Mouse (Mus musculus): Measurements from ENCODE around the gene Stim1.

DNA sequence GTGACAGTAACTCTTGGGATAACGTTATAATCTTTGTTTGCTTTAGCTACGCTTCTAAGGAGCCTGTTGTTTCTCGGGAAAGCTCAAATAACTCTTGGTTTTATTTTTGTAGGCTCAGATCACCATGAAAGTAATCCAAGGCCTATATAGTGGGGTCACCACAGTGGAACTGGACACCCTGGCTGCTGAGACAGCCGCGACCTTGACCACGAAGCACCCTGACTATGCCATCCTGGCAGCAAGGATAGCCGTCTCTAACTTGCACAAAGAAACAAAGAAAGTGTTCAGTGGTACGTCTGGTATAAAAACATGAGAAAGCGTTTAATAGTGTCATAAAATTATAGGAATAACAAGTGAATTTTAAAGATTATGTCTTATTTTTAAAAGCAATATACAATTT, 178.8 kb downstream of the Stim1 start:
- peak in 1 of 3 experiments; percentile 34 for TF ChIP-seq MYOD1 (IDR thresholded peaks at IDR 0.05; ENCODE audit: control insufficient read depth in 1 of 3, insufficient read length in 2 of 3, low read depth in 2 of 3)
- TF ChIP-seq POLR2A (IDR thresholded peaks at IDR 0.05; ENCODE audit: insufficient read length, low read depth) = no peak
- no peak for TF ChIP-seq CEBPB (IDR thresholded peaks at IDR 0.05; ENCODE audit: insufficient read depth, poor library complexity, severe bottlenecking)
- TF ChIP-seq REST (IDR thresholded peaks at IDR 0.05; ENCODE audit: insufficient read depth, insufficient read length) = no peak

Data from myocyte (in vitro differentiated cells).